Mouse (Mus musculus) MEL (cell line): Measurements from ENCODE around the gene Mettl11b.

Experiments
- CTCF ChIP-seq, 3 experiments: IDR thresholded peaks in 2 of 3; conservative IDR thresholded peaks in 1 of 3; 2 replicates each; pipeline ENCODE4 v1.5.1; 2011 to 2012; ENCODE audit warnings: low read length in 3 of 3, low read depth in 2 of 3, mild to moderate bottlenecking in 2 of 3, improper control_type of control experiment in 1 of 3, inconsistent platforms in 1 of 3, mixed read lengths in 1 of 3, moderate library complexity in 1 of 3; ENCODE audit not compliant: control insufficient read depth in 1 of 3, insufficient read depth in 1 of 3, poor library complexity in 1 of 3, severe bottlenecking in 1 of 3
- MAFK ChIP-seq: IDR thresholded peaks from 2 replicates; pipeline ENCODE4 v1.6.1; 2011; ENCODE audit warnings: low read depth, mild to moderate bottlenecking, low read length, improper control_type of control experiment, borderline replicate concordance
- MAX ChIP-seq: IDR thresholded peaks from 2 replicates; pipeline ENCODE4 v1.6.1; 2011; ENCODE audit warnings: low read length, improper control_type of control experiment
- MAZ ChIP-seq: IDR thresholded peaks from 2 replicates; pipeline ENCODE4 v1.6.1; 2012; ENCODE audit warnings: low read depth, mild to moderate bottlenecking, inconsistent platforms, low read length, improper control_type of control experiment
- NRF1 ChIP-seq: IDR thresholded peaks from 2 replicates; pipeline ENCODE4 v1.6.1; 2014; ENCODE audit warnings: low read depth, mild to moderate bottlenecking, inconsistent platforms, low read length, improper control_type of control experiment, moderate library complexity; ENCODE audit not compliant: poor library complexity, insufficient read depth, severe bottlenecking
- POLR2A ChIP-seq, 2 experiments: IDR thresholded peaks; 2 replicates each; pipeline ENCODE4 v1.6.1; 2011 to 2012; ENCODE audit warnings: low read length in 2 of 2, mild to moderate bottlenecking in 2 of 2, control low read depth in 1 of 2, improper control_type of control experiment in 1 of 2, low read depth in 1 of 2, moderate library complexity in 1 of 2; ENCODE audit not compliant: control insufficient read depth in 1 of 2, insufficient read depth in 1 of 2, poor library complexity in 1 of 2
- RAD21 ChIP-seq: IDR thresholded peaks from 2 replicates; pipeline ENCODE4 v1.6.1; 2011; ENCODE audit warnings: mild to moderate bottlenecking, low read depth, low read length, improper control_type of control experiment
- TBP ChIP-seq: IDR thresholded peaks from 2 replicates; pipeline ENCODE4 v1.8.0; 2011; ENCODE audit warnings: low read depth, low read length, improper control_type of control experiment
- ZC3H11A ChIP-seq: IDR thresholded peaks from 2 replicates; pipeline ENCODE4 v1.6.1; 2012; ENCODE audit warnings: low read depth, mild to moderate bottlenecking, inconsistent platforms, low read length, improper control_type of control experiment
- ZMIZ1 ChIP-seq: IDR thresholded peaks from 2 replicates; pipeline ENCODE4 v1.6.1; 2012; ENCODE audit warnings: low read depth, mild to moderate bottlenecking, inconsistent platforms, low read length, improper control_type of control experiment, moderate library complexity

- no peak for TF ChIP-seq MAX
- TF ChIP-seq NRF1: no peak
- no peak for TF ChIP-seq POLR2A (IDR thresholded peaks at IDR 0.05; ENCODE audit: control insufficient read depth in 1 of 2, insufficient read depth in 1 of 2, low read depth in 1 of 2, low read length in 2 of 2, poor library complexity in 1 of 2)
- TF ChIP-seq ZC3H11A: no peak
- no peak for TF ChIP-seq MAZ
- no peak for TF ChIP-seq ZMIZ1
- TF ChIP-seq RAD21: no peak
- no peak for TF ChIP-seq MAFK
- no peak for TF ChIP-seq CTCF (IDR thresholded peaks at IDR 0.05 in 2 of 3, conservative IDR thresholded peaks at IDR 0.05 in 1 of 3; ENCODE audit: control insufficient read depth in 1 of 3, insufficient read depth in 1 of 3, low read depth in 2 of 3, low read length in 3 of 3, poor library complexity in 1 of 3, severe bottlenecking in 1 of 3)
- no peak for TF ChIP-seq TBP
Observed at GRCm38 (mm10) chr1:163700571-163700970, 24.5 kb downstream of the Mettl11b start.
